Mouse (Mus musculus): ENCODE results near the gene 2010300C02Rik. TPM values are rescaled to one million over a fixed set of nuclear protein-coding genes. Genes with fewer than 3 reads are reported as not detected.
"Not testable (repeated sequence)": the region's sequence is repeated elsewhere in the genome, so short reads cannot be mapped to it uniquely, and the experiment has no call there.

Gene 2010300C02Rik
- polyA plus RNA-seq, 1 experiment from 2014 or later: 2.5 TPM

DNA sequence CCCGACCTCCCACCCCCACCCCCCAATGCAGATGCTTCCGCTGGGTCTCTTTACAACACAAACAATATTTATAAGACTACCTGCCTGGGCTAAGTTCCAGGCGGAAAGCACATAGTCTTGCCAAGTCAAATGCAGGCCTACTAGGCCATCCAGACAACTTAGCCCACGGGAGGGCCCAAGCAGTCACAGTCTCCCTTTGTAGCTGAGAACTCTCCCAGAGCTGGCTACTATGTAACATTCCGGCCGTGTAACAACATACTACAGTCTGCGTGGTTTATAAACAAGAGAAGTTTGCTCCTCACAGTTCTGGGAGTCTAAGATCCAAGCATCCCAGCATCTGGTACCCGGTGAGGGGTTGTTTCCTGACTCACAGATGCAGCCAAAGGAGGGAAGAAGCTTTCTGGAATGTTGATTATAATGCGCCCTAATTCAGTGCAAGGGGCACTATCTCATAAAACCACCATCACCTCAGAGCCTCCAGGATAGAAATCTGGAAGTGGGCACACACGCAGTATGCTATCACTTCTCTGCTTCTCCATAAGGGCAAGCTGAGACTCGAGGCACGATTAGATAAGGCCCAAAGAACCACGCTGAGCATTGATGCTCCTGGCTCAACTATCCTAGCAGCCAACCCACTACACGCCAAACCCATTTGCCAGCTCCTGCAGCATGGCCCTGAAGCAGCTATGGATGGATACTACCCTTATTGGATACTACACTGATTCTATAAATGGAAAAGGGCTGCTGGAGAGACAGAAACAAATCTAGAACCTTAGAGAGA, 2.3 kb downstream of the 2010300C02Rik start:
- DNase-seq (ENCODE audit: low spot score) (no peak), ATAC-seq (ENCODE audit: low FRiP score) (no peak)
- WGBS: 85% methylated on average over 14 of the region's 14 CpGs
- no peak overlapping the region for H3K4me2 ChIP-seq (replicated peaks)
- no peaks in the 10 kb centered on the region for H3K9me3 ChIP-seq (ENCODE audit: control insufficient read depth, low read length)
- H3K4me1 ChIP-seq (replicated peaks; ENCODE audit: control insufficient read depth, insufficient read depth, low read length): peaks cover 7% of the 10 kb centered on the region; the same call in 1 of the 2 replicates
- H3K9ac ChIP-seq: no peak overlapping the region
- H3K4me3 ChIP-seq (replicated peaks; ENCODE audit: low read length): no peak overlapping the region
- peaks cover 25% of the 10 kb centered on the region for H3K27me3 ChIP-seq (ENCODE audit: control insufficient read depth, insufficient read depth, low read length)
- no peak overlapping the region for H3K27ac ChIP-seq
- H3K36me3 ChIP-seq (replicated peaks; ENCODE audit: control insufficient read depth, insufficient read depth): no peaks in the 10 kb centered on the region

- H3K4me3 ChIP-seq (replicated peaks; ENCODE audit: low read length); DNase-seq (ENCODE audit: low spot score); ATAC-seq (ENCODE audit: low FRiP score); H3K36me3 ChIP-seq (replicated peaks; ENCODE audit: control insufficient read depth, insufficient read depth); H3K4me2 ChIP-seq (replicated peaks); H3K9me3 ChIP-seq (ENCODE audit: control insufficient read depth, low read length); H3K4me1 ChIP-seq (replicated peaks; ENCODE audit: control insufficient read depth, insufficient read depth, low read length); H3K9ac ChIP-seq; H3K27ac ChIP-seq; H3K27me3 ChIP-seq (ENCODE audit: control insufficient read depth, insufficient read depth, low read length): not testable (repeated sequence)
- 85% methylated on average over 4 of the region's 4 CpGs for WGBS
Measured at GRCm38 (mm10) chr1:37712357-37712737, 7.5 kb downstream of the 2010300C02Rik start.

- no peak for DNase-seq (ENCODE audit: low spot score)
- Histone ChIP-seq H3K4me1 (replicated peaks; ENCODE audit: control insufficient read depth, insufficient read depth, low read length) (no peaks in the 10 kb centered on the region), H3K36me3 (replicated peaks; ENCODE audit: control insufficient read depth, insufficient read depth) (no peaks in the 10 kb centered on the region), H3K9me3 (ENCODE audit: control insufficient read depth, low read length) (no peaks in the 10 kb centered on the region), H3K27ac (no peak overlapping the region), H3K4me2 (replicated peaks) (no peak overlapping the region), H3K4me3 (replicated peaks; ENCODE audit: low read length) (no peak overlapping the region), H3K27me3 (ENCODE audit: control insufficient read depth, insufficient read depth, low read length) (no peaks in the 10 kb centered on the region), H3K9ac (no peak overlapping the region)
- ATAC-seq (ENCODE audit: low FRiP score): no peak
- 89% methylated on average over 10 of the region's 10 CpGs for WGBS
Measured at GRCm38 (mm10) chr1:37711596-37712356, 8.1 kb downstream of the 2010300C02Rik start.

- DNase-seq (ENCODE audit: low spot score): no peak
- Histone ChIP-seq H3K36me3 (replicated peaks; ENCODE audit: control insufficient read depth, insufficient read depth) (no peaks in the 10 kb centered on the region), H3K9me3 (ENCODE audit: control insufficient read depth, low read length) (no peaks in the 10 kb centered on the region), H3K9ac (no peak overlapping the region), H3K4me2 (replicated peaks) (no peak overlapping the region), H3K4me1 (replicated peaks; ENCODE audit: control insufficient read depth, insufficient read depth, low read length) (no peaks in the 10 kb centered on the region), H3K27me3 (ENCODE audit: control insufficient read depth, insufficient read depth, low read length) (no peaks in the 10 kb centered on the region), H3K4me3 (replicated peaks; ENCODE audit: low read length) (no peak overlapping the region), H3K27ac (no peak overlapping the region)
- 97% methylated on average over 5 of the region's 5 CpGs for WGBS
- no peak for ATAC-seq (ENCODE audit: low FRiP score)
Measured at GRCm38 (mm10) chr1:37711082-37711481, 8.8 kb downstream of the 2010300C02Rik start.

GRCm38 (mm10) chr1:37709736-37710135, 10.1 kb downstream of the 2010300C02Rik start:
- no peak overlapping the region for H3K4me3 ChIP-seq (replicated peaks; ENCODE audit: low read length)
- no peak overlapping the region for H3K9ac ChIP-seq
- H3K4me1 ChIP-seq (replicated peaks; ENCODE audit: control insufficient read depth, insufficient read depth, low read length): no peaks in the 10 kb centered on the region
- no peaks in the 10 kb centered on the region for H3K27me3 ChIP-seq (ENCODE audit: control insufficient read depth, insufficient read depth, low read length)
- DNase-seq (ENCODE audit: low spot score) (no peak), ATAC-seq (ENCODE audit: low FRiP score) (no peak)
- 0 out of 2 replicates have a peak, but pooled peaks cover 3% of the 10 kb centered on the region for H3K9me3 ChIP-seq (ENCODE audit: control insufficient read depth, low read length)
- no peaks in the 10 kb centered on the region for H3K36me3 ChIP-seq (replicated peaks; ENCODE audit: control insufficient read depth, insufficient read depth)
- no peak overlapping the region for H3K27ac ChIP-seq
- WGBS: 85% methylated on average over 8 of the region's 8 CpGs
- H3K4me2 ChIP-seq (replicated peaks): no peak overlapping the region

DNA sequence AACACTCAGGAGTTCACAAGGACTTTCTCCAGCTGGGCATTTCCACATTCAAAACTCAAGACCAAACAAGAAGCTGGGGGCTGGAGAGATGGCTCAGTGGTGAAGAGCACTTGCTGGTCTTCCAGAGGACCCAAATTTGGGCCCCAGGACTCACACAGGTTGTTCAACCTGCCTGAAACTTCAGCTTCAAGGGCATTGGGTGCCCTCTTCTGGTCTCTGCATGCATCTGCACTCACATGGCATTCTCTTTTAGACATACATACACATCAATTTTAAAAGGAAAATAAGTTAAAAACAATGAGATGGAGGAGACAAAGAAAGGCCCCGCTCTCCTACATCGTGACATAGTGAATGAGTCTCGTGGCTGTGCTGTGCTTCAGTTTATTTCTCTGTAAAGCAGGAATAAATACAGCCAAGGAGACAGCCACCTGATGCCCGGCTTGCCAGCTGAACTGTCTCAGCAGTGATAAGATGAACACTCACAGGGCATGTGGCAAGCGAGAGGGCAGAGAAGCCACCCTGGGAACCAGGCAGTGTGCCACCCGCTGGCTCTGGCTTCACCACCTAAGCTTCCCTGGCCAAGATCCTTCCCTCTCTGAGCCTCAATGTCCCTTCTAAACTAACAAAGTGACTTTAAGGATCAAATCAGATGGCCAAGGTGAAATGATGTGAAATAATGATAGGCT, 11.5 kb downstream of the 2010300C02Rik start:
- no peaks in the 10 kb centered on the region for H3K4me1 ChIP-seq (replicated peaks; ENCODE audit: control insufficient read depth, insufficient read depth, low read length)
- no peaks in the 10 kb centered on the region for H3K36me3 ChIP-seq (replicated peaks; ENCODE audit: control insufficient read depth, insufficient read depth)
- ATAC-seq (ENCODE audit: low FRiP score) (no peak), DNase-seq (ENCODE audit: low spot score) (no peak)
- no peaks in the 10 kb centered on the region for H3K27me3 ChIP-seq (ENCODE audit: control insufficient read depth, insufficient read depth, low read length)
- H3K4me2 ChIP-seq (replicated peaks): no peak overlapping the region
- no peak overlapping the region for H3K4me3 ChIP-seq (replicated peaks; ENCODE audit: low read length)
- H3K9me3 ChIP-seq (ENCODE audit: control insufficient read depth, low read length): 0 out of 2 replicates have a peak, but pooled peaks cover 3% of the 10 kb centered on the region
- 87% methylated on average over 6 of the region's 6 CpGs for WGBS
- H3K27ac ChIP-seq: no peak overlapping the region
- H3K9ac ChIP-seq: no peak overlapping the region

GRCm38 (mm10) chr1:37702326-37702725, 17.6 kb downstream of the 2010300C02Rik start:
- WGBS: 69% methylated on average over 4 of the region's 4 CpGs
- ATAC-seq (ENCODE audit: low FRiP score): no peak

GRCm38 (mm10) chr1:37698852-37699439, 20.9 kb downstream of the 2010300C02Rik start:
- 82% methylated on average over 5 of the region's 5 CpGs for WGBS
- no peaks in the 10 kb centered on the region for H3K9me3 ChIP-seq (ENCODE audit: control insufficient read depth, low read length)
- ATAC-seq (ENCODE audit: low FRiP score): no peak
- no peak overlapping the region for H3K4me3 ChIP-seq (replicated peaks; ENCODE audit: low read length)
- H3K9ac ChIP-seq: no peak overlapping the region
- no peak overlapping the region for H3K27ac ChIP-seq
- no peak for DNase-seq (ENCODE audit: low spot score)
- H3K4me1 ChIP-seq (replicated peaks; ENCODE audit: control insufficient read depth, insufficient read depth, low read length): no peaks in the 10 kb centered on the region
- no peak overlapping the region for H3K4me2 ChIP-seq (replicated peaks)
- no peaks in the 10 kb centered on the region for H3K27me3 ChIP-seq (ENCODE audit: control insufficient read depth, insufficient read depth, low read length)
- no peaks in the 10 kb centered on the region for H3K36me3 ChIP-seq (replicated peaks; ENCODE audit: control insufficient read depth, insufficient read depth)

More at GRCm38 (mm10) chr1:37702326-37702725, 17.6 kb downstream of the 2010300C02Rik start:
- no peaks in the 10 kb centered on the region for H3K4me1 ChIP-seq (replicated peaks; ENCODE audit: control insufficient read depth, insufficient read depth, low read length)
- no peak overlapping the region for H3K9ac ChIP-seq
- H3K27me3 ChIP-seq (ENCODE audit: control insufficient read depth, insufficient read depth, low read length): no peaks in the 10 kb centered on the region
- H3K27ac ChIP-seq: no peak overlapping the region
- no peak overlapping the region for H3K4me2 ChIP-seq (replicated peaks)
- 0 out of 2 replicates have a peak, but pooled peaks cover 3% of the 10 kb centered on the region for H3K9me3 ChIP-seq (ENCODE audit: control insufficient read depth, low read length)
- no peak for DNase-seq (ENCODE audit: low spot score)
- H3K36me3 ChIP-seq (replicated peaks; ENCODE audit: control insufficient read depth, insufficient read depth): no peaks in the 10 kb centered on the region
- H3K4me3 ChIP-seq (replicated peaks; ENCODE audit: low read length): no peak overlapping the region
